Mouse (Mus musculus): ENCODE measurements at regions not wholly inside any gene's neighbourhood (a gene's known extent, or its start where the extent isn't known, plus 50 kb on each side); places are given as distances from the start of the nearest gene placed in this dataset.

DNA sequence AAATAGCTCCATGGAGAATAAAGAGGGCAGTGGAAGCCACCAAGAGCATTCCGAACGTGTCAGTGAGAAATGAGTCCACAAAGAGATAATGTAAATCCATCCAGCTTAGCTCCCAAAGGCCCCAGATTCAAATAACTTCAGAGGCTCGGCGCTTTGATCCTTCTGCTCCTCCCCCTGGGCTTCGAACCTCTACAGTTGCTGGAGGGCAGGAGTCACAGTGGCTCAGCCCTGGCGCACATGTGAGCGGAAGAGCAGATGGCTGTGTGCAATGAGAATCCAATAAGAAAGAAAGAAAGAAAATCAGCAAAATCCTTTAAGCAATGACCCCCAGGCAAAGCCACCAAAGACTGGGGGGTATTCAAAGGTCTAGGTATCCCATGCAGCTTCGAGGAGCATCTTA lies 109.6 kb downstream of the Dyrk2 start:
- no peak for DNase-seq (ENCODE audit: low read depth in 2 of 2, low spot score in 2 of 2)

DNA sequence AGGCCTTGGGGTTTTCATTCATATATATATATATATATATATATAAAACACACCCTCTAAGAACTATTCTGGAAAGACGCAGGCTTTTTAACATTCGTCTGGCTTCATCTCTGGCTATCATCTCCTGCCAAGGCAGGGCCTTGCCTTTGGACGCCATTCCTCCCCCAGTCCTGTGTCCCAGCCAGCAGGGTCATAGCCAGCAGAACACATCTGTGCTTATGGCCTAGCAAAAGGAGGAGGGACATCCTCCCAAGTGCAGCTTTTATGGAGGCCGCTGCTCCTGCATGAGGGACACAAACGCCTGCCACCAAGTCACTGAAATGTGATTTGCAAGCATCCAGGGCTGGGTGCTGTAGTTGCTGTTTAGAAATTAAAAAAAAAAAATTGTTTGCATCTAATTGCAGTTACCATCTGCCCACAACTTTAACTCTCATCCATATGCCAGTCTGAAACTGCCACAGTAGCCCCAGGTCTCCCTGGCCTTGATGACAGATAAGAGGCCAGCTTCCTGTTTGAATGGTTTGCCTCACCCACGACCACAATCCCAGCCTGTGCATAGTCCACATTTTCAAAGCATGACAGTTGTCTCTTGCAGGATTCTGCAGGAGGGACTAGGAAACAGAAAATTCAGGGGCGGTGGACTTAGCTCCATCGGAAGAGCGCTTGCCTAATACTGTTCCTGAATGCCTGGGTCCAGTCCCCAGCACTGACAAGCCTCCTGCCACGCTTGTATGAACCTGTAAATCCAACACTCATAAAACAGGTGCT lies 108.7 kb downstream of the Dyrk2 start:
- DNase-seq (ENCODE audit: low read depth in 2 of 2, low spot score in 2 of 2), result no peak

DNA sequence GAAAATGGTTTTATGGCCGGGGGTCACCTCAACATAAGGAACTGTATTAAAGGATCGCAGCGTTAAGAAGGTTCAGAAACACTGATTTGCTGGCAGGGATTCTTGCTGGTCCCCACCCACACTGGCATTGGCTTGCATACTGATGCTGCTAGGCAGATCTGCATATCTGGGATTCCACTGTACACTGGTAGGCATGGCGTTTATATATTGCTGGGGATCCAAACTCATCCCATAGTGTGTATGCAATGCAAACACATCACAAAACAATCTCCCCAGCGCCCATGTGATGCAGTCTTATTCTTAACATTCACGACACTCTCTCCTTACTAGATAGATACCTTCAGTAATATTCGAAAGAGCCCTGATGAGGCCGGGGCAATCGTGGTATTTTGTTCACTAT lies 105.0 kb downstream of the Dyrk2 start:
- DNase-seq (ENCODE audit: low read depth in 2 of 2, low spot score in 2 of 2), result no peak

DNA sequence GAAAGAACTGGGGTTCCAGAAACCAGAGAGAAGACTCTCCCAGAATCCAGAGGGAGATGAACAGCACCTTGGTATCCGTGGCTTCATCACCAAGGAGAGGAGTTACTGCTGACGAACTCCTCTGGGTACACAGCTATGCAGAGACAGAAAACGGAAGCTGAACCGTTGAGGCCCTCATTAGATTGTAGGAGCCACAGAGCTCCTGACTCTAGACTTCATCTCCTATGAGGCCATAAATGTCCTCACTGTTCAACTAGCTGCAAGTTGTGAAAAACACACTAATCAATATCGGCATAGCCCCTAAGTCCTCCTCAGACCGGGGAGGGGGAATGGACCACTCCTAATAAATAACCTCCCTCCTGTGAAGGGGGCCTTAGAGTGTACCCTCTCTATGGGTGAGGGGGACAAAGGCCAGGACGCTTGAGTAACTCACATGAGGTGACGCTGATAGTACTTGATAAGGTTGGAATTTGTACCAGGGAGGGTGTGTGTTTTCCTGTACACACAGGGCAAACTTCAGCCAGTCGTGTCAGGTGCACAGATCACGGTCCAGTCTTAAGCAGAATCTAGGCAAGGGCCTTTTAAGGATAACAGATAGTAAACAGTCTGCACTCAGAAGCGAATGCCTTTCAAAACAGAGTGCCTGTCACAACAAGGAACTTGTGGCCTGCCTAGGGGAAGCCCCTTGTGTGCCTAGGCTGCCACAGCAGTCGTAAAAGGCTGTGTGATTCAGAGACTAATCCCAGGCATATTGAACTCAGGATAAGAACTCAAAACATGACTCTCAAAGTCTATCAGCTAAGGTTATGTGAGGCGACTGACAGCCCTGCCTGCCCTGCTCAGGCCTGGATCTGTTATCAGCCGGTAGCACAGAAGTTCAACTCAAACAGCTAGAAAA lies 104.2 kb downstream of the Dyrk2 start:
- DNase-seq (ENCODE audit: low read depth in 2 of 2, low spot score in 2 of 2), result peak; percentile 47 to 63

DNA sequence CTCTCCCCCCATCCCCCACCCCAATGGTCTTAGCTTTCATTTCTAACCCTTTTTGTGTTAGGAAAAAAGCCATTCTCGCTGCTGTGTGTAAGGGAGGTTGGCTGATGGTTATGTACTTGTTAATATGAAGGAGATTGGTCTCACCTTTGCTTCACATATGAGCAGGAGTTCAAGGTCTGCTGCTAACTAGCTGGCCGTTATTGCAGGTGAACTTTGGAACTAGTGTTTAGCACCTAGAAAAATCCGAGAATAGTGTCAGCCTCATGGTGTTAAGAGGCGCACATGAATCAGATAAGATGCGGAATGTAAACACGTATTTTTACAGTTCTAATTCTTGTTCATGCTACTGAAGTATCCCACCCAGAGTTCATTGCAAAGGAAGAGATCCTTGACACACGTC lies 103.2 kb downstream of the Dyrk2 start:
- DNase-seq (ENCODE audit: low read depth in 2 of 2, low spot score in 2 of 2), result no peak

DNA sequence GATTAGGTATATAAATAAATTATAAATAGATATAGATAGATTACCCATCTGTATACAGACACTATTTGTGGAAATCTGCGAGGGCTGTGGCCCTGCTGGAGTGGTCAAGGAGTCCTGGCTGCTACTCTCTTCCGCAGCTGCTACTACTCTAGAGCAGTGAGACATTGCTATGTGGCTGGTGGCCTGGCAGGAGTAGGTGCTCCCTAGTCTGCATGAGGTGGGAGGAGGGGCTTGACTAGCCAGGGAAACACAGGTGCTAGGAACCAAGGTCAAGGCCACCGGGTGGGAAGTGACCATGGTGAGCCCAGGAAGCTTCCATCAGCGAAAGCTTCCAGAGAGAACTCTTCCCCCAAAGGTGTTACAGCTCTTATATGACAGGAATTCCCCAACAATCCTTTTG lies 100.3 kb downstream of the Dyrk2 start:
- DNase-seq (ENCODE audit: low read depth in 2 of 2, low spot score in 2 of 2), result no peak

DNA sequence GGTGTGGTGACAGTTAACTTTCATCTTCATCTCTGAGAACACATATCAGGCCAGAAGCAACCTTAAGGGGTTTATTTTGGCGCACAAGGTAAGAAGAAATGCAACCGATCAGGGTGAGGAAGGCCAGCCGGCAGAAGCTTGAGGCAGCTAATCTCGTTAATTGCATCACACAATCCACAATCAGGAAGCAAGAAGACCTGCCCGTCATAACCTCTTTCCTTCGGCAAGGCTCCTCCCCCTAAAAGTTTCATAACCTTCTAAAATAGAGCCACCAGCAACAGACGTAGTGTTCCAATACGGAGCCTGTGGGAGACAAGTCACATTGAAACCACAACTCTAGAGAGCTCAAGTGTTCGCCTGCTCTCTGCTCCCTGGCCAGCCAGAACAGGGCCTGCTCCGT lies 91.4 kb downstream of the Dyrk2 start:
- DNase-seq (ENCODE audit: low read depth in 2 of 2, low spot score in 2 of 2), result no peak

DNA sequence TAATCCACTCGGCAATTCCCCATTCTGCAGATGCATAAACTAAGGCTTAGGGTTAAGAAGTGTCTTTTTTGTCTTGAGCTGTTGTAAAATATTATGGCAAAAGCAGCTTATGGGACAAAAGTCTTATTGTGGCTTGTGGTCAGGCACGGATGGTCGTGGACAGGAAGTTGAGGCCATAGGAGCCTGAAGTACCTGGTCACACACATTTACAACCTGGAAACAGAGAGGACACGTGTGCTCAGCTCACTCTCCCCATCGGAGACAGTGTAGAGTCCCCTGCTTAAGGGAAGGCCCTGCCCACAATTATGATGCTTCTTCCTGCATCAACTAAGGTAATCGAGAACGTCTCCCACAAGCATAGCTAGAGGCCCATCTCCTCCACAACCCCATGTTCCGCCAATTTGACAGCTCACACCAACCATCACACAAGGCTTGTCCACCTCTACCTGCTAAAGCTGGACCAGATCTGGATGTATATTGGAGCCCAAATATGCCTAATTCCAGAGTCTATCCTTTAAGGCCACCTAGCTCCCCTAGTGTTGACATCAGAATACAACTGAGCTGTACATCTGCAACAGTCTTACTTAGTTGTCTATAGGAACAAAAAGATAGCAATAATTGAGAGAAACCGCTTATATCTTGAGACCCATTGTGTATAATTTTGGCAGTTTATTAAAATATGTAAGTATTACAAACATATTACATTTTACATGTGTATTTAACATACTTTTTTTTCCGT lies 89.0 kb downstream of the Dyrk2 start:
- no peak for DNase-seq (ENCODE audit: low read depth in 2 of 2, low spot score in 2 of 2)

DNA sequence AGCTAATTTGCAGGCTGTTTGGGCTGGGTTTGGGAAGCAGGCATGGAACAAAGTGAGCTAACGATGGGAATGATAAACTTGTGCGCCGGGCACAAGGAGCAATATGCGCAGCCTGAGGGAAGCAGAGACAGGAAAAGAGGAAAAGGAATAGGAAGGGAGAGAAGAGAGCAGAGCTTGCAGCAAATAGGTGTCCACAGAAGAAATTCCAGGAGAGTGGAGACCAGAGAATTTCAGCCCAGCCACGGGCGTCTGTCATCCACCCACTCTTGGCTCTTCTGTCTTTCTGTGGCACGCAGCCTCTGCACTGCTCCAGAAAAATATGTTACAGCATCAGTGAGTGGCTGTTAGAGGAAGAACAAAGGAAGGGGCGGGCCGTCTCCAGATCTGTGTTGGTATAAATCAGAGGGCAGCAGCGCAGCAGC lies 88.2 kb downstream of the Dyrk2 start:
- no peak for DNase-seq (ENCODE audit: low read depth in 2 of 2, low spot score in 2 of 2)

DNA sequence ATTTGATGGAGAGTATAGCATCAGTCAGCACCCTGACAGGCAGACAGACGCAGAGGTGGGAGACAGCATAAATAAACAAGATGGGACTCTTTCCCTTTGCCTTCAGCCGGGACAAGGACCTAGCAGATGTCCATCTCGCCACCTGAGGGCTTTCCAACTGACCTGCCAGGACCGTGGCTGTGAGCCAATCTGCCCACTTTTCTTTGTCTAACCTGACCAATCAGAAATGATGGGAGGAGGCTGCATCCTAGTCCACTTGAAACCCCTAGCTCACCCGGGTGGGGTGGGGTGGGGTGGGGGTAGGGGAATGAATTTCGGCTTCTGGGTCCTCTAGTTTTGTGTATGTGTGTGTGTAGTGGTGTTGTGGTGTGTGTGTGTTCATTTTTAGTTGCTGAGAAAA lies 87.4 kb downstream of the Dyrk2 start:
- no peak for DNase-seq (ENCODE audit: low read depth in 2 of 2, low spot score in 2 of 2)

DNA sequence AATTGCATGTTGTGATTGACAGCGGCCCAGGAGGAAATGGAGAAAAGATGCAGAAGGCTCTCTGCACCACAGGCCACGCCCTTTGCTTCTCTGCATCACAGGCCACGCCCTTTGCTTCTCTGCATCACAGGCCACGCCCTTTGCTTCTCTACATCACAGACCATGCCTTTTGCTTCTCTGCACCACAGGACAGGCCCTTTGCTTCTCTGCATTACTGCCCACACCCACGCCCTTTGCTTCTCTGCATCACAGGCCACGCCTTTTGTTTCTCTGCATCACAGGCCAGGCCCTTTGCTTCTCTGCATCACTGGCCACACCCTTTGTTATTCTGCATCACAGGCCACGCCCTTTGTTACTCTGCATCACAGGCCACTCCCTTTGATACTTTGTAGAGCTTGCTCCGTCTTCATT lies 82.7 kb downstream of the Dyrk2 start:
- DNase-seq (ENCODE audit: low read depth in 2 of 2, low spot score in 2 of 2), result no peak

DNA sequence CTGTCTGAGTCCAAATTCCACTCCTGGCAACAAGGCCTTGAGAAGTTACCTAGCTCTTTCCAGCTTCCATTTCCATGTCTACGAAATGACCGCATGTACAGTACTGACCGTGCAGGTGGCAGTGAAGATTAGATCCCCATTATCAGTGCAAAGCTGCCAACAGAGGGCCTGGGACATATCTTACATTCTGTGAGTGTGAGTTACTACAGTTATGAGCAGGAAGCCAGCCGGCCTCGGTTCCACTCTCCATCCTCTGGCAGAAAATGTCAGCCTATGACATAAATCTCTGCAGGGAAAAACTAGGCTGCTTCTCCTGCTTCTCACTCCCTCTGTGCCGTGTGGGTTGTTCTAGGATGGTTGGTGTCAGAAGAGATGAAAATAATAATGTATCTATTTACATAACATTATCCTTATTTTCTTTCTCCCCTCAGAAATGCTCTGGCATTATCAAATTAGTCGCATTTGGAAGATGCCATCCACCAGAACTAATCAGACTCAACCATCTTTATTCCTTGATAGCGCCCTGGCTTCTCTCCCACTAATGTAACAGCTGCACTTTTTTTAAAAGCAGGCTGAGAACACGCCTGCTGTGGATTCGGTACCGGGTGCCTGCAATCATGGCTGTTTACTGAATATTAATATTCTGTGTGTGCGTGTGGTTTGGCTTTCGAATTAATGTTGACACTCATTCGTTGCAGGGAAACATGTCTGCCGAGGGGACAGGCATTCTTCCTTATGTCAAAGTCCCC lies 77.5 kb downstream of the Dyrk2 start:
- DNase-seq (ENCODE audit: low read depth in 2 of 2, low spot score in 2 of 2), result no peak

DNA sequence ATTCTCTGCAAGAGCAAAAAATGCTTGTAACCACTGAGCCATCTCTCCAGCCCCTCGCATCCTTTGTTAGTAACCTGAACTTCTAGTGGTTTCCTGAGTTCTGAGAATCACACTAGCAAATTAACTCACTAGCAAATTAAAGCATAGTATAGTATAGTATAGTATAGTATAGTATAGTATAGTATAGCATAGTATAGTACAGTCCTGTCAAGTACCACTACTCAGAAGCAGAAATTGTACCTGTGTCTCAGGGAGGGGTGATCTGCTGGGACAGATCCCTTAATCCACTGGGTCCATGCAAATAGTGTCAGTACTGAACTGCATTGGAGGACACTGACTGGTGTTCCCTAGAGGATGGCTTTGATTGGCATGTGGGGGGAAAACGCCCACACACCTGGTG lies 76.2 kb downstream of the Dyrk2 start:
- DNase-seq (ENCODE audit: low read depth in 2 of 2, low spot score in 2 of 2), result no peak

DNA sequence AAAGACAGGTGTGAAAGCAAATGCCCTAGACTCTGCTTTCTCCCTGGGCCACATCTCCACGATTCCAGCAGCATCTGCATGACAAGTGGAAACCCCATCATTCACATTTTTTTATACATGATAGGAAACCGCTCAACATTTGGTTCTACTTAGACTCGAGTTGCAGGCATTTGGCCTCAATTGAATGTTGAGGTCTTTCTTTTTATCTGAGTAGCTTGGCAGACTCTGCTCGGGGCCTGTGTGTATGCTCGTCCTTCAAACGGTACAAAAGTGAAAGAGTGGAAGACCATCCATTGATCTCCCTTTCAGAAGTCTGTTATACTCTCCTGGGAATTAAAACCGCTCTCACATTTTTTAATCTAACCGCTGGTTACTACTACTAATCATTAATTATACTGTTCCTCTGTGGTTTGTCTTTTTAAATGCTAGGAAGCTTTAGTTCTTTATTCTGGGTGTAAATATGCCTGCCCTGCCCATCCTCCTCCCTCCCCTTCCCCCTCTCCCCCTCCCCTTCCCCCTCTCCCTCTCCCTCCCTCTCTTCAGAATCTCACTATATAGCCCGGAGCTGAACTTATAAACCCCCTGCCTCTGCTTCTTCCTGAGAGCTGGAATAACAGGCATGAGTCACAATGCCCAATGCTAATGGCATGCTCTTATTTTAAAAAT lies 75.5 kb downstream of the Dyrk2 start:
- DNase-seq (ENCODE audit: low read depth in 2 of 2, low spot score in 2 of 2), result no peak

DNA sequence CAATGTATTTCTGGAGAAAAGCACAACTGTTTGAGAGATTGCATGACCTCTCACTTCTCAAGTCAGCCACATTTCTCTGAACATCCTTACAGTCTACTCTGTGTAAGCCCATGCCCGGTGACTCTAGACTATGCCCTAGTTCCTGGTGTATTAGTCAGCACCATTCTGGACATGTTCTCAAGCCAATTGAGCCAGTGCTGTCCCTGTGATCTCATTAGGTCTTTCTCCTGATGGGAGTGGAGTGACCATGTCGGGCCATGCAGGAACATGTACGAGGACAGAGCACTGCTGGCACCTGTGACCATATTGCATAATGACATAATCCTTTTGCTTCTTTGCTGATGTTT lies 75.0 kb downstream of the Dyrk2 start:
- no peak for DNase-seq (ENCODE audit: low read depth in 2 of 2, low spot score in 2 of 2)

DNA sequence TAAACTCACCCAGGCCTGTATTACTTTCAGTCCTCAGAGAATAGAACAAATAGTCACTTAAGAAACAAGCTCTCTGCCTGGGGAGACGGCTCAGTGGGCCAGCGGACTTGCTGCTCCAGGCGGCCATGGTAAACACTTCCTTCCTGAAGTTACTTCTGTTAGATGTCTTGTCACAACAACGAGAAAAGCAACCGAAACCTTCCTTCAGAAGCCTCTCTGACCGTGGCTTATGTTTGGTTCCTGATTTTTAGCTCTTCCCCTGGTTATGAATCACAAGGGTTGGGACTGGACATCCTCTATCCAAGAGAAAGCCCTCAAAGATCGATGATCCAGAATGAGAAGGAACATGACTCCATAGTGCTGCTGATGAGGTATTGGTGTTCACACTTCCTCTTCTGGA lies 73.5 kb downstream of the Dyrk2 start:
- DNase-seq (ENCODE audit: low read depth in 2 of 2, low spot score in 2 of 2), result no peak

DNA sequence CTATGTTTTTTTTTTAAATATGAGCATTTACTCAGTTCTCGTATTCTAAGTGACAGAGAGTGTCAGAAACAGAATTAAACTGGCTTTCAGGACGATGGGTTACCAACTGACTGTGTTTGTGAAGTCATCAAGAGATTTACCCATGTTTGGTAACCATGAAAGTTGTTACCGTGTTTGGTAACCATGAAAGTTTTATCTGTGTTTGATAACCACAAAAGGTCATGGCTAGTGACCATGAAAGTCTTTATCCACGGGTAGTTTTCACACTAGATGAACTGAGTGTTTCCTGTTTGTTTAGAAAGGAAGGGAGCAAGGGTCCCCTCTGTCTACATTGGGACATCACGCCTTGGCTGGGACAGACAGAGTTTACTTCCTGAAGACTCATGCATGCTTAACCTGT lies 72.8 kb downstream of the Dyrk2 start:
- DNase-seq (ENCODE audit: low read depth in 2 of 2, low spot score in 2 of 2), result no peak

DNA sequence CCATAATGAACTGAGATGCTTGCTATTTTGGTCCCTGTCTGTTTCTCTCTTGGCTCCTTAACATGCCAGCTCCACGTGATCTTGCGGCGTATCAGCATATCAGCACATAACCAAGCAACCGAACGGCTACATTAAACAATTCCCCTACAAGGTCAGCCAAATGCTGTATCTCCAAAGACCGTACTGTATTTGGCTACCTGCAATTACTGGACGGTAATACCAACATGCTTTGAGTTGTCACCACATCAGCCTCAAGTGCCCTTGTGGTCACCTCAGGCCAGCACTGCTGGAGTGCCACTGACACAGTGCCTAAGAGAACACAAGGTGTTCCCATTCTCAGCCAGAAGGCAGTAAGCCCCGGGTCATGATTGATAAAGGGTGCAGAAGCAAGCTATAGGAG lies 70.2 kb downstream of the Dyrk2 start:
- DNase-seq (ENCODE audit: low read depth in 2 of 2, low spot score in 2 of 2), result no peak

DNA sequence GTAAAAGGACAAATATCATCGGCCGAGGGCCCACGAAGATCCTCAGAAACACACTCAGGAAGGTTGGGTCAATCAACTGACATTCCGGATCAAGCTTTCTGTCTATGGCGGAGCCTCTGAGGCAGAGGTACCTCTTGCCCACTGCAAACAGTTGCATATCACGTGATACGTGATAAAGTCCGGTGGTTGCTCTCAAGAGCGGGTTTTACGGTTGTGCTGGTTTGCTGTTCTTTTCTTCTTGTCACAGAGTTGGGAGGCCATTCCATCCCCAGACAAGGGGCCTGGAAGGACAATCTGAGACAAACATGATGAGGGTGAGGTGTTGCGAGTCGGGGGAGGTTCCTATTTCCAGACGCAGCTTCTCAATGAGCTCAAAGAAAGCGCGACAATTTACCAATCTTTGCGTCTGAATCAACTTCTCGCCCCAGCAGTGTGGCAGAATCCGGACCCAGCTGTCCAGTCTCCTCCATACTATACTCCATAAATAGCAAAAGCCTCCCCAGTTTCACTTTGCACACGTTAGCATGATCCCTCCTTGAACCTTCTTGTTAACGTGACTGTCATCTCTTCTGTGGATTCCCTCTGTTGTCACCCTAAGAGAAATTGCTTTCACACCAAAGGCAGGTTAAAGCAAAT lies 66.0 kb downstream of the Dyrk2 start:
- DNase-seq (ENCODE audit: low read depth in 2 of 2, low spot score in 2 of 2), result no peak

DNA sequence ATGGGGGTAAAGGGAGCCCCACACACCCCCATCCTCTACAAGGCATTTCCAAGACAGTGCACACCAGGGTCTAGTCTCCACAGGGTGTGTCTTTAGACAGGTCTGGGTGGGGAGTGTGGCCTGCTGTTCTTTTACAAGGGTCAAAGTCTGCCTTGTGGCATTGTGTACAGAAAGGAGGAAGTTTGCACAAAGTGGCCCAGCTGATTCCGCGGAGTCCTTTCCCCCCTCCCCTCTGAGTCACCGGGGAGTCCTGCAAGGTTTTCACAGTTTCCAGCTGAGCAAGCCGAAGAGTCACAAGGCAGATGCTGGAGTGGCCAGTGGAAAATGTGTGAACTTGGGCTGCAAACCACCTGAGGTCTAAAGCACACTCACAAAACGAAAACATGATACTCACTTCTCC lies 65.4 kb downstream of the Dyrk2 start:
- no peak for DNase-seq (ENCODE audit: low read depth in 2 of 2, low spot score in 2 of 2)
